Mouse (Mus musculus) lung, postnatal 10 days (tissue): ENCODE results near the gene Anapc15.
"Not testable (repeated sequence)": the region's sequence is repeated elsewhere in the genome, so short reads cannot be mapped to it uniquely, and the experiment has no call there.

ENCODE experiments used
- DNase-seq: peaks from one replicate; pipeline ENCODE4 v3.0.0; 2021

The Anapc15 gene

DNA sequence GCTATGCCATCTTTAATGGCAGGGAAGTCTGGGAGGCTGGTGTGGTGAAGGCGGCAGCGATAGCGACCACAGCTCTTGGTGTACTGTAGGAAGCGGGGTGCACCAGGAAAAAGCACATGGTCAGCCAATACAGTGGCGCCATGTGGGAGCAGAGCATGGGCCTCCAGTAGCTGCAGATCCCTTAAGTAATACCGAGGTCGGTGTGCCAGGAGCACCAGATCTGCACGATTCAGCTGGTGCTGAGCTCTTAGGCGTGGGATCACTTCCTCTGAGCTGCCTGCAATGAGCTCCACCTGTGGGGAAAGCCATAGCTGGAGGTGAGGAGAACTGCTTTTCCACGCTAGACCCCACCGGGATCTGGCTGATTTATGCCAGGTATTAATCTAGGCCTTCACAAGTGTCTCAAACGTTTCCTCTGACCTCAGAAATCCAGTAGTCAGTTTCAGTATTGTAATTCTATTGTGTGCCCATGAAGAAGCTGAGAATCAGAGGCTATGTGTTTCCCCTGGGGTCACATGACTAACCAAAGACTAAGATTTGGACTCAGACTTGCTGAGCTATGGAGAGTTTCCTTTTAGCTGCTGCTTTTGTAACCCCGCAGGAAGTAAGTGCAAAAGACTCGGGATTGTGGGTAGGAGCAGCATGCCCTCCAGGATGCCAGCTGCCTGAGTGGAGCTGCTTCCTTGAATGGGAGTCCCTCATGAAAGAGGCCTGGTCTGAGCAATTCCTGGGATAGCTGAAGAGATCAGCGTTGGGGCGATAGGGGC lies 37.0 kb downstream of the Anapc15 start:
- no peak for DNase-seq

DNA sequence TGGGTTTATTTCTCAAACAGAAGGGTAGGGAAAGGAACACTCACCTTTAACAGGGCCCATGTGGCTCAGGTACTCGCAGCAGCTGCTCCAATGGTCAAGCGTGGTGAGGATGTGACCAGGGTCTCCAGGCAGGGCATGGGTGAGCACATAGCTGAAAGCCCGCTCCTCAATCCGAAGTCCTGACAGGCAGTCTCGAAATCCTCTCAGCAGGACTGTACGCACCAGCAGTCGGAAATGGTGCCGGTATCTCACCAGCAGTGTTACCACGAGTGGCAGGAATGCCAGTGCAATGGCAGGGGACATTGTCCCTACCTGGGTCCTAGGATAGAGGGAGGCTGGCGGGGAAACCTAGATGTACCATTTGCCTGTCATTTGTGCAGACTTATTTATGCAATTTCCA lies 38.5 kb downstream of the Anapc15 start:
- DNase-seq, result no peak

- DNase-seq, result no peak
Observed at GRCm38 (mm10) chr7:101902846-101903245, 39.3 kb downstream of the Anapc15 start.

DNA sequence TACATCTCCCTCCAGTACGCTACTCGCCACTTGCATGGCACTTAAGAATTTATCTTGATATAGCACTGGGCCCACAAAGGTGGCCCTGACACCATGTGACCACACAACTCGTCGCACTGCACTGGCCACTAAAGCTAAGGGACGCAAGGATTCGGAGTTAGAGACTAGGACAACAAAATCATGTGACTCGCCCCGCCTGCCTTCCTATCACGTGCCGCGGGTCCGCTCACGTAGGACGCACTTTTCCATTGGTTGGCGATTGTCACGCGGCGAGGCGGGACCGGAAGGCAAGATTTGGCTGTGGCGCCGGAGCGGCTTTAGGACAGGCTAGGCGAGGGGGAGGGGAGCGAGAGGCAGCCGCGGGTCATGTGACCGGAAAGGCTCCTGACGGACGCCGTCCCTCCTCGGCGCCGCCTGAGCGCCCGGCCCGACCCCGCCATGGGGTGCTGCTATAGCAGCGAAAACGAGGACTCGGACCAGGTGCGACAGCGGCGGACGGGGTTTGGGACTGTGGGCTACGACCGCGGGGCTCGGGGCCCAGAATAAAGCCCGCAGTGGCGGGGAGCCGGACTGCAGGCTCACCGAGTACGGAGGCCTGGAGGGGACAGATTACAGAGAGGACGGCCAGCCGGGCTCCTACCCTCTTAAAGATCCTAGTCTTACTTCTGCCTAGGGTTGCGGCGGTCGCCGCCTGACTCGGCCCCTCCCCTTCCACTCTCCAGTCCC lies 42.2 kb downstream of the Anapc15 start, which contains the start of gene Lamtor1:
Gene Lamtor1 (plus strand): TSS at position 344 of the 726 bp plus-strand sequence.
- DNase-seq, result peak; percentile 100

GRCm38 (mm10) chr7:101906287-101906681 lies 42.8 kb downstream of the Anapc15 start, which contains the start of gene Tomt:
Gene Tomt (minus strand): TSS chr7:101906359.
- no peak for DNase-seq

- peak; percentile 31 for DNase-seq
Observed at GRCm38 (mm10) chr7:101906696-101907095, 43.2 kb downstream of the Anapc15 start.

- DNase-seq, result peak; percentile 43
Observed at GRCm38 (mm10) chr7:101908367-101908766, 44.9 kb downstream of the Anapc15 start.

DNA sequence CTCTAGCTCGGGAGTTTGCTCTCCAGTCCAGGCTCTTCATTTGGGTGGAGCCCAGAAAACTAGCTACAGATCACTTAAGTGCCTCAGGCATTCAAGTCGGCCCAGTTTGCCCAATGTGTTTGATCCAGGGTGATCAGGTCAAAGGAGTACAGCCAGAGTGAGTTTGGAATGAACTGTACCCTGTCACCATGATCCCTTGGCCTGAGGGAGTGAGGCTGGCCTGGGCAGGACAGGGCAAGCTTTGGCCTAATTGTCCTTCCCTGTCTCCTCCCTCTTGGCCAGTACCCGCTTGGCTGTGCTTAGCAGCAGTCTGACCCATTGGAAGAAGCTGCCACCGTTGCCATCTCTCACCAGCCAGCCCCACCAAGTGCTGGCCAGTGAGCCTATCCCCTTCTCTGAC lies 46.6 kb downstream of the Anapc15 start:
- no peak for DNase-seq

GRCm38 (mm10) chr7:101911982-101912381 lies 48.5 kb downstream of the Anapc15 start:
- DNase-seq, result no peak

GRCm38 (mm10) chr7:101918071-101918470 lies 54.6 kb downstream of the Anapc15 start:
- peak; percentile 75 for DNase-seq

GRCm38 (mm10) chr7:101925892-101926291 lies 62.4 kb downstream of the Anapc15 start:
- DNase-seq, result not testable (repeated sequence)

GRCm38 (mm10) chr7:101928093-101928492 lies 64.6 kb downstream of the Anapc15 start:
- DNase-seq, result no peak

GRCm38 (mm10) chr7:101932551-101932950 lies 69.0 kb downstream of the Anapc15 start:
- no peak for DNase-seq

DNA sequence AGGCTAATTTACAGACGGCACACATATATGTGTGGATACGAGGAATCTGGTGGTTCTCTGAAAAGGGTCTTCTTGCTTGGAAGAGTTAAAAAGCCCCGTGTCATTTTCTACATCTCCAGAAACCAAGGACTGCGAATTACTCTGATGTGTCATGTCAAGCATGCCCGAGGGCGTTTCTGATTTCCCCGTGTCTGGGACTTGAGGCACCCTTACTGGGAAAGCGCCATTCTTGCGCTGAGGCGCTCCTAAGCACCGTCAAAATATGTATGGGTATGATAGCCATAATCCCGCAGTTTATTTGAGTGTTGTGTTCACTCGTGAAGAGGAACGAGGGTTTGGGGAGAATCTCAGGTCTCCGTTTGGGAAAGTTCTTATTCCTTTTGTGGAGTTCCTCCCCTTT lies 69.8 kb downstream of the Anapc15 start:
- peak; percentile 31 for DNase-seq

DNA sequence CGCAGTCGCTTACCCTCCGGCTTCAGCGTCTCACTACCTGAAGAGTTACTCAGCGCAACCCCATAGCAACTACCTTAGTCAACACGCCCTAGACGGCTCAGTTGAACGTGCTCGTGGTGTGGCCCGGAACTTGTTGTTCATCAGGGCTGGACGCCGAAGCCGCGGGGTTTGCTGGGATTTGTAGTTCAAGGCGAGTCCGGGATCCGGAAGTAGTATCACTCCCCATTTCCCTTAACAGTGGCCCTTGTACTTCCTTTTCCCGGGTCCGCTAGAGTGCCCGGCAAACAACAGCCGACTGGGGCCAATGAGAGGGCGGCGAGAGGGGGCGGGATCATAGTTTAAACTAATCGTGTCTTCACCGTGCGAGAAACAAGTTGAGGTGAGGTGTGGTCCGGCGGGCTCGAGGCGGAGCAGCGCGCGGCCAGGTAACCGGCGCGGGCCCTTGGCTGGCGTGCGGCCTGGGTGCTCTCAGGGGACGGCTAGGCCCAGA lies 70.3 kb downstream of the Anapc15 start, which contains the start of the genes Lrrc51 and Numa1:
Gene Lrrc51 (minus strand): TSS at position 145 of the 490 bp plus-strand sequence.
Gene Numa1 (plus strand): TSS at position 361 of the 490 bp plus-strand sequence.
- DNase-seq, result peak; percentile 98

DNA sequence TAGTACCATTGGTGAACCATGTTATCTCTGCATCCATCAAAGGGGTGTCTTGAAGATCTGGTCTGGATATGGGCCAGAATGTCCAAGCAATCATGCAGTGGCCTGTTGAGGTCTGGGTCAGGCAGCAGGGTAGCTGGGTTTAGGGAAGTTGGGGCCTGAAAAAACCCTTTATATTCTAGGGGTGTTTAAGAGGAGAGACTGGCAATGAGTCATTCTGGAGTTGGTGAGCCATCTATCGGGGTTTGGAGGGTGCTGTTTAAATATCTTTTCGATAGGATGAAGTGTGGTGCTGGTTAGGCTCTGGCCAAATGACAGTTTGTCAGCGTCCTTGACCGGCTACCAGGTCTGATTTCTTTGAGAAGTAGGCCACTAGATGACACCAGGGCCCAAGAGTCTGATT lies 72.4 kb downstream of the Anapc15 start:
- no peak for DNase-seq

- no peak for DNase-seq
Observed at GRCm38 (mm10) chr7:101936996-101937395, 73.5 kb downstream of the Anapc15 start.

GRCm38 (mm10) chr7:101937569-101937968 lies 74.1 kb downstream of the Anapc15 start:
- no peak for DNase-seq

GRCm38 (mm10) chr7:101938348-101938747 lies 74.8 kb downstream of the Anapc15 start:
- DNase-seq, result no peak

DNA sequence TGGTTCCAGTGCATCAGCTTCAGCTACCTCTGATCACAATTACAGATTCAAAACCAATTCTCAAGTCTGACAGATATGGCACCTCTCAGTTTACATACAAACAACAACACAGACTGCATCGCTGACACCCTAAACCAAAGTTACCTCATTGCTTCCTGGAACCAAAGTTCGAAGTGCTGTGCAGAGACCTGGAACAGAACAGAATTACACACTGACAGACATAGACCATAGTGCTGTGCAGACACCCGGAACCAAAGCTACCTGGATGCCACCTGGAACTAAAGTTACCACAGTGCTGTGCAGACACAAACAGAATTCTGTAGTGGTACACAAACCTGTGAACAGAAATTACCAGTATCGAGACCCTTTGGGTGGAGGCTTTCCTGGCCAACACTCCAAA lies 76.2 kb downstream of the Anapc15 start:
- DNase-seq, result no peak

GRCm38 (mm10) chr7:101949008-101949407 lies 85.5 kb downstream of the Anapc15 start:
- not testable (repeated sequence) for DNase-seq
